Mouse (Mus musculus): ENCODE data around the gene Eps15l1.

DNA sequence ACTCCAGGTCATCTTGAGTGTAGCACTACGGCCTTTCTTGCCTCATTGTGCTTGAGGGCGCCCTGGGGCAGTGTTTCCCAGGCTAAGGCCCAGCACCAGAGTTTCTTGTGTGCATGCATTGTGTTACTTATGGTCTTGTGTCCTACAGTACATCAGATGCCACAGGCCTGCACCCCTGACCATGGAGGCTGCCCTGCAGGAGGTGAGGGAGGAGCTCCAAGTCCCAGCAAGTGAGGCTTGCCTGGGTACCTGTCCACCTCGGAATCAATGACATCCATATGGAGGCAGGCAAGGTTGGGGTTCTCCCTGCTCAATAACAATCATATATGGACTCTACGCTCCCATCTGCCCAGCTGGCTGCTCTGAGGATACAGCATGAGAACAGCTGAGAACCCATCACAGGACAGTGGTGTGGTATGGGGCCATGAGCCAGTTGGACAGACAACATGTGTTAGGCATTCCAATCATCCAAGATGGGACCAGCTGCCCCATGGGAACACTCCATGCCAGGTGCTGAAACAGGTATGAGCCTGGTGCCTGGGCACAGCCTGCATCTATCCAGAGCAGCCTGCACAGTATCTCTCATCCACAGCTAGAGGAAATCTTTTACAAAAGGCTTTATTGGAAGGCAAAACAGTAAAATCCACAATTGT is 38.7 kb upstream of the Eps15l1 start:
- TF ChIP-seq GATA1 (IDR thresholded peaks at IDR 0.05; ENCODE audit: borderline replicate concordance, low read length): no peak
- TF ChIP-seq FLI1 (IDR thresholded peaks at IDR 0.05; ENCODE audit: low read length): no peak

All from megakaryocyte, embryonic 14.5 days (primary cell).